Mouse (Mus musculus) forebrain, embryonic 14.5 days (tissue): Measurements from ENCODE around the gene Sowahc. TPM values are rescaled to one million over a fixed set of nuclear protein-coding genes. Genes with fewer than 3 reads are reported as not detected.

Experiments
- ATAC-seq: fragments of 200-750 bp; cut with Nextera tagmentation; 2 replicates; pipeline ENCODE4 v1.8.0; 2017; ENCODE audit warnings: mild to moderate bottlenecking, moderate library complexity
- DNase-seq: peaks from one replicate; pipeline ENCODE4 v3.0.0-alpha.2; 2015; ENCODE audit warnings: low spot score
- H3K27ac ChIP-seq: fragments of 300-500 bp; sonication (generic); 2 replicates; pipeline ENCODE4 v1.5.1; 2014; ENCODE audit warnings: low read depth, mild to moderate bottlenecking, control low read depth, low read length, moderate library complexity
- H3K27me3 ChIP-seq: fragments of 300-500 bp; sonication (generic); replicated peaks from 2 replicates; pipeline ENCODE4 v1.6.1; 2014; ENCODE audit warnings: low read length, control low read depth, mixed read lengths; ENCODE audit not compliant: control insufficient read depth, insufficient read depth
- H3K36me3 ChIP-seq: fragments of 300-500 bp; sonication (generic); 2 replicates; pipeline ENCODE4 v1.6.1; 2014; ENCODE audit warnings: low read length, control low read depth; ENCODE audit not compliant: control insufficient read depth, insufficient read depth
- H3K4me1 ChIP-seq: fragments of 300-500 bp; sonication (generic); 2 replicates; pipeline ENCODE4 v1.6.1; 2014; ENCODE audit warnings: antibody characterized with exemption, low read length, control low read depth; ENCODE audit not compliant: control insufficient read depth, insufficient read depth
- H3K4me2 ChIP-seq: fragments of 300-500 bp; sonication (generic); 2 replicates; pipeline ENCODE4 v1.6.1; 2014; ENCODE audit warnings: mild to moderate bottlenecking, control low read depth, low read length
- H3K4me3 ChIP-seq: fragments of 300-500 bp; sonication (generic); 2 replicates; pipeline ENCODE4 v1.5.1; 2014; ENCODE audit warnings: low read depth, low read length, control low read depth
- H3K9ac ChIP-seq: fragments of 300-500 bp; sonication (generic); 2 replicates; pipeline ENCODE4 v1.6.1; 2014; ENCODE audit warnings: mild to moderate bottlenecking, low read length, control low read depth, moderate library complexity
- H3K9me3 ChIP-seq: fragments of 300-500 bp; sonication (generic); replicated peaks from 2 replicates; pipeline ENCODE4 v1.6.1; 2016; ENCODE audit warnings: low read length, control low read depth, mixed read lengths; ENCODE audit not compliant: control insufficient read depth
- WGBS: fragments of 180-500 bp; shearing (Covaris S2); extraction: QIAGEN DNeasy Blood & Tissue Kit; methylation state at CpG from one replicate; pipeline ENCODE4 v1.1.7; 2014; 5-methylcytosine and 5-hydroxymethylcytosine counted together
- polyA plus RNA-seq: library from polyadenylated mRNA; unstranded; fragments of >200 nt; fragmentation: Nextera tagmentation; extraction: Ambion mirVana; gene quantifications from 2 replicates; pipeline ENCODE4 v1.2.1, GENCODE M21; 2014

The Sowahc gene
- polyA plus RNA-seq, 1 experiment from 2014 or later = 10.8 TPM

DNA sequence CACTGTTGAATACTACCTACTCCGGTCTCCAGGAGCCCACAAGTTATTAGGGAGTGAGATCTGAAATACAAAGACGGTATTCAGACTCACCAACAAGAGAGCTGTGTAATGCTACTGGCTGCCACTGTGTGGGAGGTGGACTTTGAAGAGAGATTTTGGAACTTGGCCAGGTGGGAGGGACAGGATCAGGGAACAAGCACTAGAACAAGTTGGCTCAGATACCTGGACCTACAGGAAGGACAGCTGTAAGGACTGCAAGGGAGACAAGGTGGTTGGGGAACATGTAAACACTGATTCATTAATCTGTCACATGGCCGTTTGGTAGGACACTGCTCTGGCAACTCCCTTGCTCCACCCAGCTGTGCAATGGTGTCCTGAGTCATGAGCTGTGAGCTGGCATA, 19.4 kb downstream of the Sowahc start:
- no peaks in the 10 kb centered on the region for H3K27me3 ChIP-seq
- H3K9ac ChIP-seq = no peak overlapping the region
- no peak overlapping the region for H3K4me2 ChIP-seq
- H3K4me3 ChIP-seq = no peak overlapping the region
- no peaks in the 10 kb centered on the region for H3K36me3 ChIP-seq
- ATAC-seq (no peak), DNase-seq (peak; percentile 45)
- 22% methylated on average over 3 of the region's 3 CpGs for WGBS
- H3K4me1 ChIP-seq = no peaks in the 10 kb centered on the region
- H3K9me3 ChIP-seq = no peaks in the 10 kb centered on the region
- no peak overlapping the region for H3K27ac ChIP-seq

DNA sequence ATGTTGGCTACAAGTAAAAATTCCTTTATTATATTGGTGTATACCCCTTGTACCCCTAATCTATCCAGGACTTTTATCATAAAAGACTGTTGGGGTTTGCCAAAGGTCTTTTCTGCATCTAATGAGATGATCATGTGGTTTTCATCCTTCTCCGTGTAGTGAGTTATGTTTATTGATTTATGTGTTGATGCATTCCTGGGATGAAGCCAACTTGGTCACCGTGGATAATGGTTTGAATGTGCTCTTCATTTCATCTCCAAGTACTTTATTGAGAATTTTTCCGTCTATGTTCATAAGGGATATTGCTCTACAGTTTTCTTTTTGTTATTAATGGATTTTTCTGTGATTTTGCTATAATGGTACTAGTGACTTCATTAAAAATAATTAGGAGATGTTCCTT, 27.8 kb downstream of the Sowahc start:
- ATAC-seq = no peak
- Histone ChIP-seq H3K9ac (no peak overlapping the region), H3K27ac (no peak overlapping the region), H3K4me2 (no peak overlapping the region), H3K4me1 (no peaks in the 10 kb centered on the region), H3K36me3 (no peaks in the 10 kb centered on the region), H3K9me3 (no peaks in the 10 kb centered on the region), H3K4me3 (no peak overlapping the region), H3K27me3 (no peaks in the 10 kb centered on the region)
- 81% methylated on average over 3 of the region's 3 CpGs for WGBS
- DNase-seq = no peak

DNA sequence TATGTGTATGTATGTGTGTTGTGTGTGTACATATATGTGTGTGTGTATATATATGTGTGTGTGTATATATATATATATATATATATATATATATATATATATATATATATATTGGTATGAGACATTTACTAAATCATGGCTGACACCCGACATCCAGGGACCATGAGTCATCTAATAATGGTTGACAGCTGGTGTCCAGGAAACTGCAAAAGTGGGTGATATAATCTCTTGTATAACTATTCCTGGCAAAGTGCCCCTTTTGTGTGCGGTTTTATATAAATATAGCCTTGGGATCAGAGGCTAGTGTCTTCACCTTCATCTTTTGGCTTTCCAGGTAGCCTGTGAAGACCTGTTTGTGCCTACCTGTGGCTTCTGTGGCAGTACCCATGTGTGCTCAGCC, 28.9 kb downstream of the Sowahc start:
- Histone ChIP-seq H3K27me3 (no peaks in the 10 kb centered on the region), H3K9ac (no peak overlapping the region), H3K9me3 (no peaks in the 10 kb centered on the region), H3K36me3 (no peaks in the 10 kb centered on the region), H3K27ac (no peak overlapping the region), H3K4me1 (no peaks in the 10 kb centered on the region), H3K4me3 (no peak overlapping the region), H3K4me2 (no peak overlapping the region)
- ATAC-seq (no peak), DNase-seq (no peak)
- 96% methylated on average over 2 of the region's 2 CpGs for WGBS

DNA sequence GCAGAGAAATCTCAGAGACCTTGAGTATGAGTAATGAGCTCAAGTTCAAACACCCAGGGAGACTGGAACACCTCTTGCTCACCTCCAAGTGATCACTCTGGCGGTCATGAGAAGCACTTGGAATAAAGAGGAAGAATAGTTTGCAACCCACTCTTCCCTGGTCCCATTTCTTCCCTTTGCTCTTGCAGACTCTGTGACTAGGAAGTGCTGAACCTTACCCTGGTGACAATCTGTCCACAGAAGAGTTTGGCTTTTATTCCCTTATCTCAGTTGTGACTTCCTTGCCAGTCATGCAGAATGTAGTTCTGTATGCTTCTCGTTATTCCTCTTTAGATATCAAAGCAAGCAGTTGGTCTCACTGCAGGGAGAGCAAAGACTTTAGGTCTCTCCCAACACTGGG, 30.2 kb downstream of the Sowahc start:
- H3K27me3 ChIP-seq = no peaks in the 10 kb centered on the region
- H3K9ac ChIP-seq = no peak overlapping the region
- H3K27ac ChIP-seq = no peak overlapping the region
- WGBS = 78% methylated on average over 2 of the region's 2 CpGs
- H3K9me3 ChIP-seq = no peaks in the 10 kb centered on the region
- H3K36me3 ChIP-seq = no peaks in the 10 kb centered on the region
- DNase-seq (no peak), ATAC-seq (no peak)
- no peak overlapping the region for H3K4me2 ChIP-seq
- H3K4me1 ChIP-seq = no peaks in the 10 kb centered on the region
- H3K4me3 ChIP-seq = no peak overlapping the region

DNA sequence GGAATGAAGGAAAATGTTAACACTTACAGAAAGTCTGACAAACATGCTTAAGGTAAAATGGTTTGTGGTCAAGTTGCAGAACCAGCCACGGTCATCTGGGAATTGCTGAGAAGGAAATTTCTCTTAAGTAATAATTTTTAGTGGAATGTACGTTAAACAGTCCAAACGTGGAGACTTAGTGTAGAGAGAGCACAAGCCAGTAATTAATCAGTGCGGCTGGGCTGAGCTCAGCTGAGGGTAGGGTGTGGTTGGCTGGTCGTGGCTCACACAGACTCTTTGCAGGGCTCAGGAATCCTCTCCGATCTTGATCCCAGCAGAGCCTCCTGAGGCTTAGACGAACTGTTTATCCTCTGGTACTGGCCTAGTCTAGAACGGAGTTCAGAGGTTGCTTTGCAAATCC, 30.6 kb downstream of the Sowahc start:
- Histone ChIP-seq H3K27ac (no peak overlapping the region), H3K9me3 (no peaks in the 10 kb centered on the region), H3K27me3 (no peaks in the 10 kb centered on the region), H3K4me3 (no peak overlapping the region), H3K4me1 (no peaks in the 10 kb centered on the region), H3K36me3 (no peaks in the 10 kb centered on the region), H3K4me2 (no peak overlapping the region), H3K9ac (no peak overlapping the region)
- WGBS = 80% methylated on average over 8 of the region's 8 CpGs
- DNase-seq (no peak), ATAC-seq (no peak)

DNA sequence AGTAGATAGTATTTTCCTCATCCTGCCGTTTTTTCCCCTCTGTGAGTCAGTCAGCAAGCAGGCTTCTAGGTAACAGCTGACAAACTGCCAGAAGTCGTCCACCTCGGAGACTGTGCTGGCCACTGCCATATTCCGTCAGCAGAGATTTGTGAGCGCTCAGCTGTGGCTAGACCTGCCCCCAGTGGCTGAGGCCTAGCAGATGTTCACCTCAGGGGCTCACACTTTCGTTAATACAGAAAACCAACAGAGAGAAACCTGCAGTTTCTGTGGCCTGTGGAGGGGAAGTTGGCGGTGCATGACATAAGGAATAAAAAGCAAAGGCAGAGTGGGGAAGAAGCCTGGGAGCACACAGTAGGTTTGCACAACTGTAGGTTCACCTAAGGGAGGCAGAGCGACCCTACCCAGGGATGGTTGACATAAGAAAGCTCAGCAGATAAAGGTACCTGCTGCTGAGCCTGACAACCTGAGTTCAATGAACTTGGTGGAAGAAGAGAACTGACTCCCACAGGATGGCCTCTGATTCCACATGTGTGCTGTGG, 31.9 kb downstream of the Sowahc start:
- ATAC-seq = no peak
- 86% methylated on average over 8 of the region's 8 CpGs for WGBS
- DNase-seq = no peak

DNA sequence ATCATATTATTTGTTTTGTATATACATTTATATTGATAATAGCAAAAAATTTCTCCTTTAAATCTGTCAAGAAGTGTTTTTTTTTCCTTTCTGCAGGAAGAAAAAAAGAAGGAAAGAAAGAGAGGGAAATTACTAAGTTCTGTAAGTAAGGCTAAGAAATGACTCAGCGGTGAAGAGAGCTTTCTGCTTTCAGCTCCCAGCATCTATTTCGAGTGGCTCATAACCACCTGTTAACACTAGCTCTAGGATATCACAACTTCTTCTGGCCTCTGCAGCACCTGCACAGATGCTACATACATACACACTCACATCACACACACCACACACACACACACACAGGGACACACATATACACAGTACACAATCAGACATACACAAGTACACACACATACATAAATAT, 34.8 kb downstream of the Sowahc start:
- Histone ChIP-seq H3K9me3 (no peaks in the 10 kb centered on the region), H3K4me2 (no peak overlapping the region), H3K36me3 (no peaks in the 10 kb centered on the region), H3K9ac (no peak overlapping the region), H3K4me3 (no peak overlapping the region), H3K27me3 (no peaks in the 10 kb centered on the region), H3K4me1 (no peaks in the 10 kb centered on the region; the same call in 1 of the 2 replicates), H3K27ac (no peak overlapping the region)
- DNase-seq (no peak), ATAC-seq (no peak)
- 90% methylated on average over 2 of the region's 2 CpGs for WGBS

More for the DNA sequence above, 31.9 kb downstream of the Sowahc start:
- Histone ChIP-seq H3K4me1 (no peaks in the 10 kb centered on the region), H3K27me3 (no peaks in the 10 kb centered on the region), H3K9me3 (no peaks in the 10 kb centered on the region), H3K4me2 (no peak overlapping the region), H3K4me3 (no peak overlapping the region), H3K36me3 (no peaks in the 10 kb centered on the region), H3K27ac (no peak overlapping the region), H3K9ac (no peak overlapping the region)

DNA sequence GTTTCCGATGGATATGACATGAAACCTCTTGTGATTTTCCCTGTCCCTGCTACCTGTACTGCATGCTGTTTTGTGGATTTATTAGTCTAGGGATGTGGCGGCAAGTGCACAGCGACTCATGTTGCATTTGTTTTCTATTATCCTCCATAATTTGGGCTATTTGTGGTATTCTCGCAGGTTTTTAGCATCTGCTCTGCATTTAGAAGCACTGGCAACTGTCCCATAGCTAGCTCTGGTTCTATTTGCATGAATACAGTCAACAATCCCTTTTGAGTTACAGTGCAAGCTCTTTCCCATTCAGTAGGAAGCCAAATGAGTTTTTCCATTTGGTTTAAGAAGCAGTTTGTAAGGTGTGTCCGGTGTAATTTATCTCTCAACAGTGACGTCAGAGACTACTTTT, 37.8 kb downstream of the Sowahc start:
- H3K9ac ChIP-seq = no peak overlapping the region
- no peaks in the 10 kb centered on the region for H3K36me3 ChIP-seq
- ATAC-seq (no peak), DNase-seq (peak; percentile 30)
- H3K27me3 ChIP-seq = no peaks in the 10 kb centered on the region
- no peaks in the 10 kb centered on the region for H3K9me3 ChIP-seq
- H3K27ac ChIP-seq = no peak overlapping the region
- H3K4me2 ChIP-seq = no peak overlapping the region
- no peak overlapping the region for H3K4me3 ChIP-seq
- 78% methylated on average over 6 of the region's 6 CpGs for WGBS
- no peaks in the 10 kb centered on the region; the same call in 1 of the 2 replicates for H3K4me1 ChIP-seq

DNA sequence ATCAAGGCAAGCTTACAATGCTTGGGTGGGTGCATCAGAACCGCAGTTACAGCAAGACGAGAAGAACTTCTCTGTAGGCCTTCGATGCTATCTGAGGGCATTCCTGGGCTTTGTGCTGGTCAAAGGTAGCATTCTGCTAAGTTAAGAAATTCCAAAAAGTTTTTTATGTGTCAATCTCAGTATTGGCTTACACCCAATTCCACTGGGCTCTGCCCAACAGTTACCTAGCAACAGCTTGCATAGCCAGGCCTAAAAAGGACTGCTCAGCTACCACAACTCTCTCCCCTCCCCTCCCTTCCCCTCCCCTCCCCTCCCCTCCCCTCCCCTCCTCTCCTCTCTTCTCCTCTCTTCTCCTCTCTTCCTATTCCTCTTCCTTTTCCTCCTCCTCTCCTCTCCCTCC, 39.9 kb downstream of the Sowahc start:
- no peak overlapping the region for H3K4me3 ChIP-seq
- no peak overlapping the region for H3K4me2 ChIP-seq
- ATAC-seq (peak; percentile 73; the same call in 1 of the 2 replicates), DNase-seq (peak; percentile 64)
- H3K9ac ChIP-seq = no peak overlapping the region
- WGBS = 54% methylated on average over 3 of the region's 3 CpGs
- no peaks in the 10 kb centered on the region for H3K9me3 ChIP-seq
- no peaks in the 10 kb centered on the region for H3K27me3 ChIP-seq
- H3K4me1 ChIP-seq = no peaks in the 10 kb centered on the region; the same call in 1 of the 2 replicates
- no peaks in the 10 kb centered on the region for H3K36me3 ChIP-seq
- no peak overlapping the region for H3K27ac ChIP-seq
